Mouse (Mus musculus) common myeloid progenitor, adult 5-6 weeks (primary cell): ENCODE results near the gene Tmem97. TPM values are rescaled to one million over a fixed set of nuclear protein-coding genes. Genes with fewer than 3 reads are reported as not detected.

Source experiments
- ATAC-seq: replicated peaks from 2 replicates; pipeline ENCODE4 v1.8.0; 2016; ENCODE audit warnings: low read depth, mild to moderate bottlenecking, moderate TSS enrichment, inconsistent platforms; ENCODE audit not compliant: poor library complexity, severe bottlenecking
- total RNA-seq: library from RNA; stranded (forward); fragments of 200-1000, 187-1606 nt; gene quantifications from 2 replicates; pipeline ENCODE4 v1.2.3, GENCODE M21; 2017

Gene Tmem97
- total RNA-seq, 1 experiment from 2014 or later, result 56.2 TPM

- ATAC-seq, result no peak
Measured at GRCm38 (mm10) chr11:78515549-78516325, 34.8 kb downstream of the Tmem97 start.

- ATAC-seq, result no peak
Measured at GRCm38 (mm10) chr11:78513106-78513790, 37.3 kb downstream of the Tmem97 start.

- ATAC-seq, result peak; percentile 92
Measured at GRCm38 (mm10) chr11:78512025-78512957, 38.3 kb downstream of the Tmem97 start, which contains the start of the genes Tmem199 and Poldip2. Gene Tmem199 (minus strand): TSS chr11:78512172. Gene Poldip2 (plus strand): TSS chr11:78512193.

- no peak for ATAC-seq
Measured at GRCm38 (mm10) chr11:78509148-78509547, 41.4 kb downstream of the Tmem97 start.

- no peak for ATAC-seq
Measured at GRCm38 (mm10) chr11:78505430-78505829, 45.1 kb downstream of the Tmem97 start.

GRCm38 (mm10) chr11:78502909-78503650 is 47.5 kb downstream of the Tmem97 start, which contains the start of gene Sebox:
Gene Sebox (plus strand): TSS chr11:78503447.
- no peak for ATAC-seq

GRCm38 (mm10) chr11:78501529-78501928 is 49.0 kb downstream of the Tmem97 start:
- no peak for ATAC-seq

- ATAC-seq, result no peak
Measured at GRCm38 (mm10) chr11:78500623-78501202, 49.9 kb downstream of the Tmem97 start.

- ATAC-seq, result no peak
Measured at GRCm38 (mm10) chr11:78499543-78499942, 51.0 kb downstream of the Tmem97 start.

GRCm38 (mm10) chr11:78499004-78499403 is 51.6 kb downstream of the Tmem97 start, which contains the start of gene Vtn:
Gene Vtn (plus strand): TSS chr11:78499091.
- no peak for ATAC-seq

GRCm38 (mm10) chr11:78497544-78498522 is 52.7 kb downstream of the Tmem97 start, which contains the start of gene Sarm1:
Gene Sarm1 (minus strand): TSS chr11:78497754.
- ATAC-seq, result peak; percentile 96

- ATAC-seq, result no peak
Measured at GRCm38 (mm10) chr11:78497071-78497541, 53.5 kb downstream of the Tmem97 start.

- peak; percentile 24; the same call in 1 of the 2 replicates for ATAC-seq
Measured at GRCm38 (mm10) chr11:78495904-78496303, 54.7 kb downstream of the Tmem97 start.

Other genes starting within 250 kb of the Tmem97 start
- 45.9 and 52.4 TPM in 2 replicates for gene Spag5, start 249.2 kb downstream of the Tmem97 start, total RNA-seq
- 1.4 TPM in 1 of 2 replicates, not detected in the other for gene Aldoc, start 227.8 kb downstream of the Tmem97 start, total RNA-seq
- 12.6 and 17.9 TPM in 2 replicates for gene Pigs, start 222.4 kb downstream of the Tmem97 start, total RNA-seq
- 13.5 and 33.7 TPM in 2 replicates for gene Unc119, start 207.3 kb downstream of the Tmem97 start, total RNA-seq
- not detected in 2 replicates for gene Foxn1, start 164.2 kb downstream of the Tmem97 start, total RNA-seq
- not detected in 2 replicates for gene Slc13a2, start 128.6 kb downstream of the Tmem97 start, total RNA-seq
- gene Slc46a1, start 85.1 kb downstream of the Tmem97 start, total RNA-seq, result 0.58 and 2.7 TPM in 2 replicates
- gene Sarm1, start 53.0 kb downstream of the Tmem97 start, total RNA-seq, result not detected in 2 replicates
- not detected in 2 replicates for gene Vtn, start 51.7 kb downstream of the Tmem97 start, total RNA-seq
- gene Sebox, start 47.3 kb downstream of the Tmem97 start, total RNA-seq, result 0.82 TPM in 1 of 2 replicates, not detected in the other
- 23.4 and 24.8 TPM in 2 replicates for gene Tmem199, start 38.6 kb downstream of the Tmem97 start, total RNA-seq
- gene Poldip2, start 38.6 kb downstream of the Tmem97 start, total RNA-seq, result 61.4 and 70.8 TPM in 2 replicates
- gene Tnfaip1, start 14.4 kb downstream of the Tmem97 start, total RNA-seq, result 2.0 and 4.2 TPM in 2 replicates
- 150 and 174 TPM in 2 replicates for gene Ift20, start 14.4 kb downstream of the Tmem97 start, total RNA-seq
- gene Nlk, start 146.6 kb upstream of the Tmem97 start, total RNA-seq, result 23.5 and 36.4 TPM in 2 replicates
- 31.2 and 31.9 TPM in 2 replicates for gene Ccnq, start 201.0 kb upstream of the Tmem97 start, total RNA-seq